Mouse (Mus musculus) MEL (cell line): Measurements from ENCODE around the gene Krtap14.

Experiments
- CTCF ChIP-seq, 3 experiments: IDR thresholded peaks in 2 of 3; conservative IDR thresholded peaks in 1 of 3; 2 replicates each; pipeline ENCODE4 v1.5.1; 2011 to 2012; ENCODE audit warnings: low read length in 3 of 3, low read depth in 2 of 3, mild to moderate bottlenecking in 2 of 3, improper control_type of control experiment in 1 of 3, inconsistent platforms in 1 of 3, mixed read lengths in 1 of 3, moderate library complexity in 1 of 3; ENCODE audit not compliant: control insufficient read depth in 1 of 3, insufficient read depth in 1 of 3, poor library complexity in 1 of 3, severe bottlenecking in 1 of 3
- ZC3H11A ChIP-seq: IDR thresholded peaks from 2 replicates; pipeline ENCODE4 v1.6.1; 2012; ENCODE audit warnings: low read depth, mild to moderate bottlenecking, inconsistent platforms, low read length, improper control_type of control experiment
- ZNF384 ChIP-seq: IDR thresholded peaks from 2 replicates; pipeline ENCODE4 v1.6.1; 2012; ENCODE audit warnings: low read depth, mild to moderate bottlenecking, inconsistent platforms, low read length, improper control_type of control experiment

DNA sequence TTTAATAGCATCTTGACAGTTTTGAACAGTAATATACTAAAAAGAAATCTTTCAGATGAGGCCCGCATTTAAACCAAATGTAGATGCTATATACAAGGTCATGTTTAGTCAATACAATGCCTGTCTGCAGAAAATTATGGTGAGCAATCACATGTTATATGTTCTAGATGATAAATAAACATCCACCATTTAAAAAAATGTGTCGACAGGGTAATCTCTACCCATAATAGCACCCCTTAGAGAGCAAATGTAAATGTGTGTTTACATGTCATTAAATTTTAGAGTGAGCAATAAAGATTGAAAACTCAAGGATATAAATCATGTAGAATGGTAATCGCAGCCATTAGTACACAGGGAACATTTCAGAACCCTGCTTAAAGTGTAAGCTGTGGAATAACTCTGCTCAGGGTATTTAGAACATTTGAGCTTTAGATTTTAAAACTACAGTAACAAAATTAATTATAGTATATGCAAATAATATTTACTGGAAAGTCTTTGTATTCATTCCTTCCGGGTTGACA, 39.0 kb upstream of the Krtap14 start:
- TF ChIP-seq CTCF (IDR thresholded peaks at IDR 0.05 in 2 of 3, conservative IDR thresholded peaks at IDR 0.05 in 1 of 3; ENCODE audit: control insufficient read depth in 1 of 3, insufficient read depth in 1 of 3, low read depth in 2 of 3, low read length in 3 of 3, poor library complexity in 1 of 3, severe bottlenecking in 1 of 3) (no peak), ZNF384 (no peak), ZC3H11A (no peak)
